Comparison of ENCODE assay signal across 30 mouse cellular contexts in genomic region chr12:91410306-91410705, GRCm38 (mm10). TPM values are rescaled to one million over a fixed set of nuclear protein-coding genes. Genes with fewer than 3 reads are reported as not detected.
DNase-seq lines count a peak whose midpoint lies in the region; ATAC-seq lines count a peak whose summit lies in the region.
"Had no signal": no experiment of that assay in that cellular context is flagged by ENCODE, and none has a peak within 500 bp of the region (broad histone marks: within the 10 kb centered on the region; RNA-seq: fewer than 3 reads in every experiment).

No protein-coding gene starts in this region.

- peak; percentile 21 for DNase-seq in heart, adult 11 months
- DNase-seq in heart, adult 9 months (ENCODE audit: low spot score in 2 of 2): no peak
- peak; percentile 2 for DNase-seq in brain, adult 2 months (ENCODE audit: low read depth, low spot score)
- no peak for DNase-seq in embryo, embryonic 11 days
- no peak for DNase-seq in forebrain, embryonic 10.5 days (ENCODE audit: extremely low spot score, low spot score)
- DNase-seq: adrenal gland, adult 2 months; adrenal gland, postnatal 14 days; B cell, adult 2 months; cerebellum, adult 18-20 months; cerebellum, adult 9-10 months; cerebellum, postnatal 25 days; gastrocnemius, adult 2 months; gastrocnemius, postnatal 14 days; heart, adult 2 months; kidney, adult 18-20 months had no signal

- 90% methylated on average over 4 of the region's 4 CpGs for WGBS in forebrain, embryonic 10.5 days

- peaks cover 22% of the 10 kb centered on the region; the same call in 1 of the 2 replicates for H3K27me3 ChIP-seq in forebrain, embryonic 10.5 days (ENCODE audit: poor library complexity, severe bottlenecking)
- H3K27me3 ChIP-seq: CH12.LX; embryonic facial prominence, embryonic 13.5 days; forebrain, embryonic 13.5 days had no signal

- no peaks in the 10 kb centered on the region for H3K36me3 ChIP-seq in forebrain, embryonic 10.5 days (replicated peaks)
- H3K36me3 ChIP-seq: embryonic facial prominence, embryonic 10.5 days; embryonic facial prominence, embryonic 13.5 days; G1E; hindbrain, embryonic 12.5 days had no signal

- H3K4me3 ChIP-seq in forebrain, embryonic 10.5 days: no peak overlapping the region
- H3K4me3 ChIP-seq: embryonic facial prominence, embryonic 10.5 days; embryonic facial prominence, embryonic 13.5 days; erythroblast, embryonic 14.5 days; forebrain, embryonic 13.5 days; gastrocnemius, adult 2 months; heart, adult 2 months; hindbrain, embryonic 12.5 days had no signal

- no peak overlapping the region for H3K27ac ChIP-seq in forebrain, embryonic 10.5 days
- H3K27ac ChIP-seq: embryonic facial prominence, embryonic 10.5 days; embryonic facial prominence, embryonic 13.5 days; forebrain, embryonic 13.5 days; gastrocnemius, adult 2 months; heart, adult 2 months; hindbrain, embryonic 12.5 days had no signal

- peak; percentile 58 for ATAC-seq in megakaryocyte, adult 5-6 weeks (ENCODE audit: poor library complexity, severe bottlenecking)
- ATAC-seq: forebrain, embryonic 13.5 days; forebrain, embryonic 16.5 days; hindbrain, embryonic 16.5 days; inflammation-experienced regulatory T-cells, adult 6 months; intestine, embryonic 16.5 days; Patski had no signal

- H3K4me1 ChIP-seq in forebrain, embryonic 10.5 days: peaks cover 28% of the 10 kb centered on the region
- H3K4me1 ChIP-seq: embryonic facial prominence, embryonic 13.5 days had no signal

- H3K9me3 ChIP-seq in forebrain, embryonic 10.5 days: no peaks in the 10 kb centered on the region
- H3K9me3 ChIP-seq: embryonic facial prominence, embryonic 10.5 days; embryonic facial prominence, embryonic 13.5 days; forebrain, embryonic 13.5 days; G1E; hindbrain, embryonic 12.5 days had no signal

RNA-seq across cellular contexts. Expression of gene Tshr, which starts 25.9 kb away (rescaled TPM):
- total RNA-seq in megakaryocyte, adult 5-6 weeks (2015): 0.27 and 0.45 TPM in 2 replicates
- 0.55 and 1.1 TPM in 2 replicates for total RNA-seq in megakaryocyte, adult 5-6 weeks (2017)
- 0.29 and 0.34 TPM in 2 replicates for polyA plus RNA-seq in forebrain, embryonic 10.5 days (2016; fragmentation: Nextera tagmentation; extraction: Ambion mirVana)
- total RNA-seq: CH12.LX; common myeloid progenitor, adult 5-6 weeks; hematopoietic stem cell, adult 5-6 weeks had no signal
- polyA plus RNA-seq: erythroblast, embryonic 14.5 days; G1E; inflammation-experienced regulatory T-cells, adult 6 months had no signal

RNA-seq across cellular contexts. Expression of gene Cep128, which starts 26.1 kb away (rescaled TPM):
- total RNA-seq in megakaryocyte, adult 5-6 weeks (2015): 30.8 and 37.3 TPM in 2 replicates
- 38.2 and 47.2 TPM in 2 replicates for total RNA-seq in megakaryocyte, adult 5-6 weeks (2017)
- 11.4 and 12.0 TPM in 2 replicates for polyA plus RNA-seq in forebrain, embryonic 10.5 days (2016; fragmentation: Nextera tagmentation; extraction: Ambion mirVana)

Comparison
In these comparisons a context has a peak if more than half of its experiments do, and no peak if none do; other contexts are left out.
1. DNase-seq: peak in heart, adult 11 months (single experiment) and brain, adult 2 months (single experiment); none in heart, adult 9 months (0 of 2), embryo, embryonic 11 days (single experiment) and forebrain, embryonic 10.5 days (single experiment).